Mouse (Mus musculus): ENCODE measurements around the gene Gpatch8.

Gpatch8 gene

GRCm38 (mm10) chr11:102556031-102556715 is at the start of gene Gpatch8:
Gene Gpatch8, minus strand, starts transcription at chr11:102556392.
- CTCF ChIA-PET, result no interaction called here

- CTCF ChIA-PET, result no interaction called here
These were observed 48.8 kb upstream of the Gpatch8 start for GRCm38 (mm10) chr11:102604777-102605552.

GRCm38 (mm10) chr11:102604010-102604584 is 47.9 kb upstream of the Gpatch8 start, which contains the start of gene Fzd2:
Gene Fzd2, plus strand, starts transcription at chr11:102604396.
- CTCF ChIA-PET, result interaction anchor here (0.7 kb wide), 1 partner anchor 34 kb away, joined by 3 read pairs; no protein-coding TSS in a partner anchor

- CTCF ChIA-PET, result no interaction called here
These were observed 47.3 kb upstream of the Gpatch8 start for GRCm38 (mm10) chr11:102603496-102603850.

GRCm38 (mm10) chr11:102602816-102603495 is 46.8 kb upstream of the Gpatch8 start:
- CTCF ChIA-PET, result no interaction called here

- CTCF ChIA-PET, result interaction anchor here (0.6 kb wide), 1 partner anchor 43 kb away, joined by 6 read pairs; no protein-coding TSS in a partner anchor
These were observed 43.7 kb upstream of the Gpatch8 start for GRCm38 (mm10) chr11:102599912-102600311.

DNA sequence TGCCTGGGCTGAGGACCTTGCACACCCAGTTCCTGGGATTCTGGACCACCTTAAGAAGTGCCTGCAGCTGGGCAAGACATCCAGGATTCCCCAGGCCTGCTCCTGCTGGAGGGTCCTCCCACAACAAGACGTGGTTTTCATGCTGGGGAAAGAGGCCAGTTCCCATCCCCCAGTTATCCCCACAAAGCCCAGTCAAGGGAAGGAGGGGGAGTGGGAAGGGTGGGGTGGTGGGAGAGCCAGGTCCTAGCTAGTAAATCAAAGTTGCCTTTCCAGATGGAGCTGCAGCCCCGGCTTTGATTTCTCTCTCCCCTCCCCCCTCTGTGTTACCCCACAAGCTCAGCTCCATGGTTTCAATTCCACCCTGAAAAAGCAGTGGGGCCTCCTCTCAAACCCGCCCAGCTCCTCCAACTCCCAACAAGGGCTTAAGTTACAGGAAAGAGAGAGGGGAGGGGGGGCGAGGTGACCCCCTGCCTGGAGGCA is 39.2 kb upstream of the Gpatch8 start:
- CTCF ChIA-PET, result no interaction called here

DNA sequence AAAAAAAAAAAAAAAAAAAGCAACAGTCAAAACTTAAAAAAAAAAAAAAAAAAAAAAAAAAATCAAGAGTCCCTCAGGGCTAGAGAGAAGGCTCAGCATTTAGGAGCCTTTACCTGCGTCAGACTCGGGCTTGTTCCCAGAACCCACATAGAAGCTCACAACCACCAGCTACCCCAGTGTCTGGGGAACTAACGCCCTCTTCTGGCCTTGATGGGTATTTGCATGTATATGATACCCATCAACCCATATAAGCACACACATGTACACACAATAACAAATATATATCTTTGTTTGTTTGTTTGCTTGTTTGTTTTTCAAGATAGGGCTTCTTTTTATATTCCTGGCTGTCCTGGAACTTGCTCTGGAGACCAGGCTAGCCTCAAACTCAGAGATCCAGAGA is 31.4 kb upstream of the Gpatch8 start:
- CTCF ChIA-PET, result no interaction called here

DNA sequence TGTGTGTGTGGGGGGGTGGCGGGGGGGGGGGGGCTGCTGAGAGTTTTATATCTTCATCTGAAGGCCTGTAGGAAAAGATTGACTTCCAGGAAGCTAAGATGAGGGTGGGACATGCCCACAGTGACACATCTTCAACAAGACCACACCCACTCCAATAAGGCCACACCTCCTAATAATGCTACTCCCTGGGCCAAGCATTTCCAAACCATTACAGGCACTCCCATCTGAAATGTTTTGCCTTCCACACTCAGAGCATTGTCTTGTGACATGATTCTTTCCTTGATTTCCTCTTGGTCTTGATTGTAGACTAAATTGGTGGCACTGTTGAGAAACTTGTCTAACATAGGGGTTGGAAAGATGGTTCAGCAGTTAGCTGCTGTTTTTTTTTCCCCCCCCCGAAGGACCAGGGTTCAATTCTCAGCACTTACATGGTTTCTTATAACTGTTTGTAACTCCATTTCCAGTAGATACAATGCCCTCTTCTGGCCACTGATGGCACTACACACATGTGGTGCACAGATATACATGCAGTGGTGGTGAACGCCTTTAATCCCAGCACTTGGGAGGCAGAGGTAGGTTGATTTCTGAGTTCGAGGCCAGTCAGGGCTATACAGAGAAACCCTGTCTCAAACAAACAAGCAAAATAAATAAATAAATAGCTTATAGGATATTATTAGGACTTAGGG is 30.4 kb upstream of the Gpatch8 start:
- CTCF ChIA-PET, result no interaction called here

DNA sequence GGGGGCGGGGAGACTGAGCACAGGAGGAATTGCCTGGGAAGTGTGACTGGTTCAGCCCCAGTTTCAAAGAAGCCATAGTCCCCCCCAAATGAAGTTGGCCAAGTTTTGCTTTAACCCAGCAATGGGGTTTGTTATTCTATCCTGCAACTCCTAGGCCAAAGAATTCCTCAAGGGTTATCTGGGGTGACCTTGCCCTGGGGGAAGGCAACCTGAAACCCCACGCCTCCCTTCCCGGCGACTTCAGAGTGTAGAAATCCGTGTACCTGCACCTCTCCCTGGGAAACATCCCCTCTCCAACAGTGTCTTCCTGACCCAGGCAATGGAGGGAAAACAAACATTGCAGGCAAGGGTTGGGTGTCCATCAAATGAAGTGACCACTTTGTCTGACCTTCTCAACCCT is 26.5 kb upstream of the Gpatch8 start:
- CTCF ChIA-PET, result no interaction called here

DNA sequence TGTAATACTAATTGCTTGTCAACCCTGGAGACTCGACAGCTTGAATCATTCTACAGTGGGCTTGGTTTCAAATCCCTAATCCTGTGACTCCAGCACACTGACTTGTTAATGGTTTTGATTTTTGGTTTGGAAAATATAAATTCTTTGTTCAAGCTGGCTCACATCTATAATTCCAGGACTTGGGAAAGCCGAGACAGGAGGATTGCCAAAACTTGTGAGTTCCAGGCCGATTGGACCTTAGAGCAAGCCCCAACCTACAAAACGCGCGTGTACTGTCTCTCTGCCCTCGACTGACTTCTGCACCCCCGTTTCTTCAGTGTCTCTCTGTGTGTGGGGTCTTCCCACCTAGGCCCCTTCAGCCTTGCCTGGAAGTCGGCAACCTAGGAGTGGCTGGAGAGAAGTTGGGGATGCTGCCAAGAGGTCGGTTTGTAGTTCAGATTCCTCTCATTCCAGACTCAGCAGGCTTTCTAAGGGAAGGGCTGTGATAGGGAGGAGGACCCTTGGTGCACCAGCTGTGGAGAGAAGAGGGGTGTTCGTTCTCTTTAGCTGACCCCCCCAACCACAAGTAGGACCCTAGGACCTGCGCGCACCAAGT is 25.9 kb upstream of the Gpatch8 start:
- CTCF ChIA-PET, result no interaction called here

DNA sequence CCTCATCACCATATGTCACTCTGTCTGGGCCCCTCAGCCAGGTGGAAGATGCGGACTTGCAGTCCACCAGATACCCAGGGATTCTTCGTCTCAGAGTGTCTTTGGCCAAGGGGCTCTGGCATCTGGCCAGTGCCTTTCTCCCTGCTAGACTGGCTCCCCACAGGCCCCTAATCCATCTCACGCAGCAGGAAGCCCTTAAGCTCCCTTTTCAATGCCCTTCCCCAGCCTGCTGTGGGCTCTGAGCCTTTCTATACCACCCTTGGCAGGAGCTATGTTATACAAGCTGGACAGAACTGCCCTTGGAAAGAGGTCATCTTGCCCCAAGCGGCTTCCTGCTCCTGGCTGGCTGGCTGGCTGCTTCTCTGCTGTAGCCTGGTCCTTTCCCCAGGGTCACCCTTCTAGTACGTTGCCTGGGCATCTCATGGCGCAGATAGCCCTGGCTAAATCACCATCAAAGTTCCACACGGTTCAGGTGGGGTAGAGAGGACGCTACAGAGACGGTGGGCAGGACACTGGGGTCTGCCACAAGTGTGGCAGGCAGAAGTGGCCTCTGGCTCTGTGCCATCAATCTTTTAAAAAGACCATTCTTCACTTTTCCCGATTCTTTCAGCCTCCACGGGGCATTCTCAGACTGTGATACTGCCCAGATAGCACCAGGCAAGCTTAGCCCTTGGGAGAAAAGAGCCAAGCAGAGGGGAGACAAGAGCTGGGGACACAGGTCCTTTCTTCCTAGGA is 25.3 kb upstream of the Gpatch8 start:
- CTCF ChIA-PET, result interaction anchor here (0.6 kb wide), 1 partner anchor 8 kb away, joined by 3 read pairs; no protein-coding TSS in a partner anchor

- CTCF ChIA-PET, result interaction anchor here (0.6 kb wide), 1 partner anchor 17 kb away, joined by 11 read pairs; no protein-coding TSS in a partner anchor
These were observed 23.8 kb upstream of the Gpatch8 start for GRCm38 (mm10) chr11:102580034-102580330.

- CTCF ChIA-PET, result interaction anchor here (0.6 kb wide), 1 partner anchor 16 kb away, joined by 11 read pairs; no protein-coding TSS in a partner anchor
These were observed 23.2 kb upstream of the Gpatch8 start, which contains the start of gene Gm11627 for GRCm38 (mm10) chr11:102579165-102580033. Gene Gm11627, minus strand, starts transcription at chr11:102579461.

DNA sequence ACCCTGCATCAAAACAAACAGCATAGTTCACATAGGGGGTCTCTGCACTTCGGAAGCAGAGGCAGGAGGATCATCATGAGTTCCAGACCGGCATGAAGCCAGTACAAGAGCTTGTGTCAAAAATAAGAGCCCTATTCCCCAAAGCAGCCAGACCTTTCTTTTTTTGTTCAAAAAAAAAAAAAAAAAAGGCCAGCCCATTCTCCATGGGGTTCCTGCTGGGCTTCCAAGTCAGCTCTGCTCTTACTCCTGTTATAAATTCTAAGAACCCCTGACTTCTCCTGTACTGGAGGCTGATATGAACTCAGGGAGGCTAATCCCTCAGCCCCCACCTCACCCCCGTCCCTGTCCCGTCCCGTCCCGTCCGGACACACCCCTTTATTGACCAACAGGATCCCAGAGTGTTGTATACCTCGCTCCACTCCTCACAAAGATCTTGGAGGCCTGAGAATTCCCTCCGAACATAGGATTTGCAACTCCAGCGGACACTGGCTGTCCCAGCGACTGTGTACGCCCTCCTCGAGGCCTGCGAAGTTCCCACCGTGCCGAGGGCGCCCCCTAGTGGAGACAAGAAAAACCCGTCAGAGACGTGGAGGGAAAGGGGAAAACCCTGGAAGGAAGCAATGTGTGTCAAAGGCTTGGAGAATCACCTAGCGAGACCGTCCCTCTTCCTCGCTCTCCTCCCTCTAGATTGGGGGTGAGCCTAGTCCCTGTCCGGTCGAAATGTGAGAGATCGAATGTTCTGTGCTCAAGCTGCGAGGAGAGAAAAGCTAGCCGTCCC is 22.3 kb upstream of the Gpatch8 start:
- CTCF ChIA-PET, result interaction anchor here (0.6 kb wide), 1 partner anchor 112 kb away, joined by 4 read pairs; no protein-coding TSS in a partner anchor

DNA sequence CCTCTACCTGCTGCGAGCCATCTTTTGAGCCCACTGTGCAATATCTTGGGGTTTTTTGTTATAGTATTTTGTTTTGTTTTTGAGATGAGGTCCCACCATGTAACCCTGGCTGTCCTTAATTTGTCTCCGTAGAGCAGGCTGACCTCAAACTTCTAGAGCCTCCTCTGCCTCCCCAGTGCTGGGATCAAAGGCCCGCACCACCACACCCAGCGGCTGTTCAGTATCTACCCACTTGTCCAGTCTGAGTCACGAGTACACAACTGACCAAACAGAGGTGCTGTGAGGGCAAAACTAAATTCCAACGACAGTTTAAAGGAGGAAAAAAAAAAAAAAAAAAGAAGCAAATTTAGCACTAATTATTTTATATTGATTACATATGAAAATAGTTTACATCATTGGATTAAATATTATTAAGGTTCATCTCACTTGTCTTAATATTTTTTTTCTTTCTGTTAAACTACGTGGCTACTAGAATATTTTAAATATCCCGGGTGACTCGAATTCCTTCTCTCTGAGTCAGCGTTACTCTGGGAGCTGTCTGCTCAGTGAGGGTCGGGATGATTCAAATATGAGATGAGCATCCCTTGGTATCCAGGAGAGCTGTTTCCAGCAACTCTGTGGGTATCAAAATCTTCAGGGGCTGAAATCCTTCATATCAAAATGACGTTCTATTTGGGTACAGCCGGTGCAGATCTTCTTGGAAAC is 20.0 kb upstream of the Gpatch8 start:
- CTCF ChIA-PET, result interaction anchor here (0.7 kb wide), 1 partner anchor 433 kb away, joined by 9 read pairs; no protein-coding TSS in a partner anchor

DNA sequence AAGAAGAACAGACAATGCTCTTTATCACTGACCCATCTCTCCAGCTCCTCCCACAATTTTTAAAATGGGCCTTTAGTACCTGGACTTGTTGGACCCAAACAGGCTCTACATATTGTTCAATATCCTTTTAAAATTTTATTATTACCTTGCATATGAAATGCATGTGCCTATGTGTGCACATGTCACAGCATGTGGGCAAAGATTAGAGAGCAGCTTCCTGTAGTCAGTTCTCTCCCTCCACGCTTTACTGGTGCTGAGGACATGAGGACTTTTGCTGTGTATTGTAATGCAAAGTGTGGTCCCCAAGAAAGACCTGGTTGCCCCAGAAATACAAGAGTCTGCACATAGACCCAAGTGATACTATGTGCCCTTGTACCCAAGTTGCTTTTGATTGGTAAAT is 18.8 kb upstream of the Gpatch8 start:
- CTCF ChIA-PET, result no interaction called here
